Mouse (Mus musculus) embryonic facial prominence, embryonic 14.5 days (tissue): ENCODE results near the gene E4f1. TPM values are rescaled to one million over a fixed set of nuclear protein-coding genes. Genes with fewer than 3 reads are reported as not detected.

ENCODE experiments used
- ATAC-seq: fragments of 200-750 bp; cut with Nextera tagmentation; 2 replicates; pipeline ENCODE4 v1.8.0; 2017; ENCODE audit warnings: low read depth, moderate number of reproducible peaks, moderate TSS enrichment
- DNase-seq: peaks from one replicate; pipeline ENCODE4 v3.0.0-alpha.2; 2015; ENCODE audit warnings: low spot score
- H3K27ac ChIP-seq: fragments of 300-500 bp; sonication (generic); replicated peaks from 2 replicates; pipeline ENCODE4 v1.5.1; 2014; ENCODE audit warnings: low read depth, mild to moderate bottlenecking, low read length, moderate library complexity
- H3K27me3 ChIP-seq: fragments of 300-500 bp; sonication (generic); replicated peaks from 2 replicates; pipeline ENCODE4 v1.6.1; 2014; ENCODE audit warnings: low read length; ENCODE audit not compliant: control insufficient read depth, insufficient read depth
- H3K36me3 ChIP-seq: fragments of 300-500 bp; sonication (generic); 2 replicates; pipeline ENCODE4 v1.6.1; 2014; ENCODE audit warnings: low read length, mixed read lengths; ENCODE audit not compliant: control insufficient read depth, insufficient read depth
- H3K4me1 ChIP-seq: fragments of 300-500 bp; sonication (generic); 2 replicates; pipeline ENCODE4 v1.6.1; 2014; ENCODE audit warnings: antibody characterized with exemption, low read length; ENCODE audit not compliant: control insufficient read depth, insufficient read depth
- H3K4me2 ChIP-seq: fragments of 300-500 bp; sonication (generic); 2 replicates; pipeline ENCODE4 v1.6.1; 2014; ENCODE audit warnings: low read depth, mild to moderate bottlenecking, low read length, moderate library complexity, mixed read lengths
- H3K4me3 ChIP-seq: fragments of 300-500 bp; sonication (generic); 2 replicates; pipeline ENCODE4 v1.5.1; 2014; ENCODE audit warnings: low read depth, mild to moderate bottlenecking, low read length
- H3K9ac ChIP-seq: fragments of 300-500 bp; sonication (generic); 2 replicates; pipeline ENCODE4 v1.6.1; 2014; ENCODE audit warnings: low read depth, mild to moderate bottlenecking, low read length, moderate library complexity, mixed read lengths
- H3K9me3 ChIP-seq: fragments of 300-500 bp; sonication (generic); 2 replicates; pipeline ENCODE4 v1.6.1; 2016; ENCODE audit warnings: low read length; ENCODE audit not compliant: control insufficient read depth
- WGBS: fragments of 180-500 bp; shearing (Covaris S2); extraction: QIAGEN DNeasy Blood & Tissue Kit; methylation state at CpG from one replicate; pipeline ENCODE4 v1.1.7; 2014; 5-methylcytosine and 5-hydroxymethylcytosine counted together
- polyA plus RNA-seq: library from polyadenylated mRNA; unstranded; fragments of >200 nt; fragmentation: Nextera tagmentation; extraction: Ambion mirVana; gene quantifications from 2 replicates; pipeline ENCODE4 v1.2.1, GENCODE M21; 2014

E4f1 gene
- polyA plus RNA-seq, 1 experiment from 2014 or later: 13.3 TPM

DNA sequence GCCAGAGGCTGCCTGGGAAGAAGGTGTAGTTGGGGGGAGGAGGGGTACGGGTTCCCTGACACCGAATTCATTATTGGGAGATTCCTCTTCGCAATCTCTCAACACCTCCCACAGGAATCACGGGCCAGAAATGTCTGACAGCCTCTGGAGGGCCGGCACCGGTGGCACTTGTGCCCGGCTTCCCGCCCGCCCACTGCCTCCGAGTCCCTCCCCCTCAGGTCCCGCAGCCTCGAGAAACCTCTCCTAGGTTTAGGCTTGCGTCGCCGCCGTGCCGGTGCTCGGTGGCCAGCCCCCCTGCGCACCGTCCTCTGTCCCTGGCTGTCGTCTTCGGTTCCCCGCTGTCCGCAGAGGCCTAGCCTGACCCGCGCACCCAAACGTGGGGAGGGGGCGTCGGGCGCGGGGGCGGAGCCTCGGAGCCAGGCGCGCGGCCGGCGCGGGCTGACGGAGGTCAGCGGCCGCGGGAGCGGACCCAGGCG lies 18.1 kb upstream of the E4f1 start, which contains the start of gene Caskin1:
TSS of gene Caskin1 (plus strand) at position 416 of the 476 bp plus-strand sequence.
- Histone ChIP-seq H3K4me1 (peaks cover 4% of the 10 kb centered on the region; the same call in 1 of the 2 replicates), H3K4me2 (peak within 1 kb of the TSS; percentile 96), H3K9me3 (no peaks in the 10 kb centered on the region), H3K9ac (peak within 1 kb of the TSS; percentile 80), H3K4me3 (peak within 1 kb of the TSS; percentile 74), H3K36me3 (no peaks in the 10 kb centered on the region), H3K27me3 (peaks cover 26% of the 10 kb centered on the region), H3K27ac (peak within 1 kb of the TSS; percentile 61; the same call in 1 of the 2 replicates)
- DNase-seq (peak; percentile 19), ATAC-seq (no peak)
- 3% methylated on average over 8 of the region's 45 CpGs for WGBS

DNA sequence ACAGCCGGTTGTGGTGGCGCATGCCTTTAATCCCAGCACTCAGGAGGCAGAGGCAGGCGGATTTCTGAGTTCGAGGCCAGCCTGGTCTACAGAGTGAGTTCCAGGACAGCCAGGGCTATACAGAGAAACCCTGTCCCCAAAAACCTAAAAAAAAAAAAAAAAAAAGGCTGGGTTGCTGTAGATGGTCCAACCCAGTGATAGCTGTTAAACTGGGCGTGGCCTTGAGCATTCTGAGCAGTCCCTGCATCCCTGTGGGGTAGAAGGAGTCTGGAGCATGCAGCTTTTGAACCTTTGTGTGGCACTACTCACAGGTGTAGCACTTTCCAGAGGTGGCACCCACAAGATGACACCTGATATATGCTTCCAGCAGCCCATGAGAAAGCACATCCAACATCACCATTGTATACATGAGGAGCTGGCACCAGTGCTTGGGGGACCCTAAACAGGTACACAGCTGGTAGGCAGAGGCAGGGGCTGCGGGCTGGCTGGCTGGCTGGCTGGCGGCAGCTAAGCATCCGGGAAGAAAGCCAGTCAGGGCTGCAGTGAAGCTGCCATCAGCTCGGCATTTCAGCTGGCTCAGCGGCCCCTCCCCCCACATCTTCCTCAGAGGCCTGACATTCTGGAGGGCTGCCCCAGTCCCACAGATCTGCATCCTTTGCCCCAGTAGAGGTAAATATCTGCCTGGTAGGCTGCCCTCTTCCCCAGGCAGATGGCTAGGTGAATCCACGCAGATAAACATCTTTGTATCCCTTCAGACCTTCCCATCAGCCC lies 15.2 kb upstream of the E4f1 start:
- WGBS: 50% methylated on average over 10 of the region's 11 CpGs
- ATAC-seq (no peak), DNase-seq (peak; percentile 36)
- no peak overlapping the region for H3K4me3 ChIP-seq
- no peak overlapping the region for H3K27ac ChIP-seq
- H3K9me3 ChIP-seq: no peaks in the 10 kb centered on the region
- H3K9ac ChIP-seq: no peak overlapping the region; the same call in 1 of the 2 replicates
- H3K4me1 ChIP-seq: peaks cover 4% of the 10 kb centered on the region; the same call in 1 of the 2 replicates
- H3K27me3 ChIP-seq: peaks cover 26% of the 10 kb centered on the region
- H3K4me2 ChIP-seq: no peak overlapping the region
- H3K36me3 ChIP-seq: no peaks in the 10 kb centered on the region

DNA sequence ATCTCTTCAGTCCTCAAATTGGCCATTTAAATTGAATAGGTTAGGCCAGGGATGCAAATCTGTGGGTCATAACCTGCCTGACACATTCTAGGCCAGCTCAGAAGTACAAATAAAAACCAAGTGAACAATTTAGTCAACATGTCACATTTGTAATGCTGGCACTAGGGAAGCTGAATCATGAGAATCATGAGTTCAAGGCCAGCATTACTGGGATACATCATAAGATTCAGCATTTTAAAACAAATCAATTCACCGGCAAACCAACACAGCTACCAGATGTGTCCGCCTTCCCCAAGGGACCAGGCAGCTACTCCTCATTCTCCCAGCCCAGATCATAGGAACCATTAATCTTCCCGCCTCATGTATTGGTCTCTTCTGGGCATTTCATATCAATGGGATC lies 13.4 kb upstream of the E4f1 start:
- ATAC-seq: no peak
- Histone ChIP-seq H3K4me3 (no peak overlapping the region), H3K4me2 (no peak overlapping the region), H3K9me3 (no peaks in the 10 kb centered on the region), H3K9ac (no peak overlapping the region), H3K4me1 (no peaks in the 10 kb centered on the region), H3K27me3 (peaks cover 12% of the 10 kb centered on the region), H3K36me3 (no peaks in the 10 kb centered on the region), H3K27ac (no peak overlapping the region)
- WGBS: 89% methylated on average over 3 of the region's 3 CpGs
- no peak for DNase-seq

GRCm38 (mm10) chr17:24481027-24481815 lies 11.1 kb upstream of the E4f1 start:
- ATAC-seq (no peak), DNase-seq (no peak)
- no peaks in the 10 kb centered on the region for H3K27me3 ChIP-seq
- H3K4me1 ChIP-seq: peaks cover 7% of the 10 kb centered on the region
- no peak overlapping the region for H3K4me3 ChIP-seq
- H3K9ac ChIP-seq: no peak overlapping the region
- WGBS: 94% methylated on average over 20 of the region's 20 CpGs
- peaks cover 16% of the 10 kb centered on the region for H3K36me3 ChIP-seq
- no peaks in the 10 kb centered on the region for H3K9me3 ChIP-seq
- H3K4me2 ChIP-seq: no peak overlapping the region
- no peak overlapping the region for H3K27ac ChIP-seq

GRCm38 (mm10) chr17:24480201-24480826 lies 10.2 kb upstream of the E4f1 start:
- Histone ChIP-seq H3K27ac (no peak overlapping the region), H3K4me2 (0 out of 2 replicates have a peak overlapping the region, but pooled peaks have one; percentile 45), H3K9me3 (no peaks in the 10 kb centered on the region), H3K4me3 (no peak overlapping the region), H3K9ac (0 out of 2 replicates have a peak overlapping the region, but pooled peaks have one; percentile 14), H3K4me1 (peaks cover 7% of the 10 kb centered on the region), H3K27me3 (no peaks in the 10 kb centered on the region), H3K36me3 (peaks cover 25% of the 10 kb centered on the region)
- WGBS: 54% methylated on average over 3 of the region's 3 CpGs
- ATAC-seq (no peak), DNase-seq (no peak)

- no peak for DNase-seq
- H3K9ac ChIP-seq: peak overlapping the region; percentile 92; the same call in 1 of the 2 replicates
- peak overlapping the region; percentile 83 for H3K4me3 ChIP-seq
- H3K9me3 ChIP-seq: no peaks in the 10 kb centered on the region
- H3K27me3 ChIP-seq: no peaks in the 10 kb centered on the region
- ATAC-seq: no peak
- 28% methylated on average over 1 of the region's 1 CpGs for WGBS
- H3K4me2 ChIP-seq: peak overlapping the region; percentile 87
- peak overlapping the region; percentile 91 for H3K27ac ChIP-seq
- H3K4me1 ChIP-seq: peaks cover 7% of the 10 kb centered on the region
- H3K36me3 ChIP-seq: peaks cover 34% of the 10 kb centered on the region
These were observed 9.3 kb upstream of the E4f1 start for GRCm38 (mm10) chr17:24479431-24479830.

GRCm38 (mm10) chr17:24478663-24479380 lies 8.7 kb upstream of the E4f1 start, which contains the start of gene Mlst8:
Gene Mlst8 (minus strand): TSS chr17:24479078.
- Histone ChIP-seq H3K9ac (peak within 1 kb of the TSS; percentile 92), H3K36me3 (peaks cover 36% of the 10 kb centered on the region), H3K27ac (peak within 1 kb of the TSS; percentile 91), H3K4me2 (peak within 1 kb of the TSS; percentile 87), H3K4me1 (peaks cover 7% of the 10 kb centered on the region), H3K9me3 (no peaks in the 10 kb centered on the region), H3K4me3 (peak within 1 kb of the TSS; percentile 83), H3K27me3 (no peaks in the 10 kb centered on the region)
- WGBS: 0% methylated on average over 44 of the region's 48 CpGs
- DNase-seq (peak; percentile 97), ATAC-seq (peak; percentile 95)
